Mouse (Mus musculus) liver, embryonic 14.5 days (tissue): ENCODE results near the gene Sdk1.

Experiments used
- CTCF ChIP-seq: IDR thresholded peaks from 2 replicates; pipeline ENCODE4 v1.5.1; 2016; ENCODE audit warnings: antibody characterized with exemption, low read depth, control low read depth
- EP300 ChIP-seq: IDR thresholded peaks from 2 replicates; pipeline ENCODE4 v1.6.1; 2016; ENCODE audit warnings: antibody characterized with exemption, low read depth

- no peak for TF ChIP-seq EP300
- TF ChIP-seq CTCF: no peak
Measured at GRCm38 (mm10) chr5:142181862-142182261, 940.6 kb downstream of the Sdk1 start.
